Mouse (Mus musculus) hindbrain, embryonic 11.5 days (tissue): Measurements from ENCODE around the gene Osbpl6. TPM values are rescaled to one million over a fixed set of nuclear protein-coding genes. Genes with fewer than 3 reads are reported as not detected.

Experiments
- ATAC-seq: fragments of 200-750 bp; cut with Nextera tagmentation; 2 replicates; pipeline ENCODE4 v1.8.0; 2017; ENCODE audit warnings: mild to moderate bottlenecking, moderate TSS enrichment, moderate library complexity; ENCODE audit not compliant: low FRiP score
- DNase-seq: peaks from one replicate; pipeline ENCODE4 v3.0.0-alpha.2; 2015; ENCODE audit warnings: low spot score
- H3K27ac ChIP-seq: fragments of 300-500 bp; sonication (generic); 2 replicates; pipeline ENCODE4 v1.5.1; 2014; ENCODE audit warnings: mild to moderate bottlenecking, low read depth, low read length
- H3K27me3 ChIP-seq: fragments of 300-500 bp; sonication (generic); 2 replicates; pipeline ENCODE4 v1.6.1; 2014; ENCODE audit warnings: mild to moderate bottlenecking, low read length, moderate library complexity, mixed read lengths; ENCODE audit not compliant: control insufficient read depth, insufficient read depth
- H3K36me3 ChIP-seq: fragments of 300-500 bp; sonication (generic); 2 replicates; pipeline ENCODE4 v1.6.1; 2014; ENCODE audit warnings: mild to moderate bottlenecking, low read length, moderate library complexity, mixed read lengths; ENCODE audit not compliant: control insufficient read depth, insufficient read depth
- H3K4me1 ChIP-seq: fragments of 300-500 bp; sonication (generic); replicated peaks from 2 replicates; pipeline ENCODE4 v1.6.1; 2014; ENCODE audit warnings: low read length, mixed read lengths; ENCODE audit not compliant: control insufficient read depth, insufficient read depth
- H3K4me2 ChIP-seq: fragments of 300-500 bp; sonication (generic); replicated peaks from 2 replicates; pipeline ENCODE4 v1.6.1; 2014; ENCODE audit warnings: mild to moderate bottlenecking, low read depth, low read length
- H3K4me3 ChIP-seq: fragments of 300-500 bp; sonication (generic); 2 replicates; pipeline ENCODE4 v1.5.1; 2014; ENCODE audit warnings: low read depth, low read length
- H3K9ac ChIP-seq: fragments of 300-500 bp; sonication (generic); 2 replicates; pipeline ENCODE4 v1.6.1; 2014; ENCODE audit warnings: low read depth, low read length
- H3K9me3 ChIP-seq: fragments of 300-500 bp; sonication (generic); 2 replicates; pipeline ENCODE4 v1.6.1; 2016; ENCODE audit warnings: low read length; ENCODE audit not compliant: control insufficient read depth
- WGBS: fragments of 180-500 bp; shearing (Covaris S2); extraction: QIAGEN DNeasy Blood & Tissue Kit; methylation state at CpG from one replicate; pipeline ENCODE4 v1.1.7; 2014; 5-methylcytosine and 5-hydroxymethylcytosine counted together
- polyA plus RNA-seq: library from polyadenylated mRNA; unstranded; fragments of >200 nt; fragmentation: Nextera tagmentation; extraction: Ambion mirVana; gene quantifications from 2 replicates; pipeline ENCODE4 v1.2.1, GENCODE M21; 2014

Osbpl6 gene
- polyA plus RNA-seq, 1 experiment from 2014 or later: 16.9 TPM

DNA sequence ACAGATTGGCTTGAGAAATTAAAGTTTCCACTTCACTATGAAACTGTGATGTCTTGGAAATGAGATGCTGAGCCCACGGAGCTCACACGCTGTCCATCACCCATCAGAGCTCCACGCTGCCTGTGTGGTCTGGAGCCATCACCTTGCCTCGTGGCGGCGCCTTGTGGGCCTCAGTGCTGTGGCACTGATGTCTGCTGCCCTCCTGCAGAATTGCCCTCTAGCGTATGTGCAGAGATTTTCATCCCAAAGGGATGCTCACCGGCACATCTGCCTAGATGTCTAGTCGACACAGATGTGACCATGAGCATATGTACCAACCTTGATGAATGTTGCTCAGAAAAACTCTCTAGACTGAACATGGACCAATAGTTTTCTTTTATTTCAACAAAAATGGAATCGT, 180.6 kb downstream of the Osbpl6 start:
- no peak overlapping the region for H3K4me3 ChIP-seq
- H3K27ac ChIP-seq: no peak overlapping the region
- DNase-seq: no peak
- no peaks in the 10 kb centered on the region for H3K4me1 ChIP-seq
- H3K9ac ChIP-seq: no peak overlapping the region
- H3K36me3 ChIP-seq: no peaks in the 10 kb centered on the region
- H3K27me3 ChIP-seq: no peaks in the 10 kb centered on the region
- H3K9me3 ChIP-seq: no peaks in the 10 kb centered on the region
- no peak for ATAC-seq
- 80% methylated on average over 10 of the region's 10 CpGs for WGBS
- no peak overlapping the region for H3K4me2 ChIP-seq

DNA sequence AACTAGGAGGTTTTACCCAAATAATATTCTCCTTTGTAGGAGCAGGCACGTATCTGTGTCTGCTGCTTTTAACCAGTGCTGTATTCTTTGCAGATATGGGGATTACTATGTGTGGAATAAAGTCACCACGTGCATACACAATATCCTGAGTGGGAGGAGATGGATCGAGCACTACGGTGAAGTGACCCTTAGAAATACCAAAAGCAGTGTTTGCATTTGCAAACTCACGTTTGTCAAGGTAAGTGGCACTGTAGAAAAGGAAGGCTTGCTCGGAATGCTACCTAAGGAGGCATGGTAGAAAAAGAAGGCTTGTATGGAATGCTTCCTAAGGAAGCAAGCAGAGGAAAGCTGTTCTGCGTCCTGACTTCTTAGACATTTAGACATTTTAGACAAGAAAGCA, 183.9 kb downstream of the Osbpl6 start:
- no peak overlapping the region for H3K27ac ChIP-seq
- H3K27me3 ChIP-seq: no peaks in the 10 kb centered on the region
- no peaks in the 10 kb centered on the region for H3K4me1 ChIP-seq
- DNase-seq (no peak), ATAC-seq (no peak)
- no peak overlapping the region for H3K4me2 ChIP-seq
- H3K4me3 ChIP-seq: no peak overlapping the region
- no peaks in the 10 kb centered on the region for H3K9me3 ChIP-seq
- H3K36me3 ChIP-seq: no peaks in the 10 kb centered on the region
- 89% methylated on average over 7 of the region's 7 CpGs for WGBS
- no peak overlapping the region for H3K9ac ChIP-seq

DNA sequence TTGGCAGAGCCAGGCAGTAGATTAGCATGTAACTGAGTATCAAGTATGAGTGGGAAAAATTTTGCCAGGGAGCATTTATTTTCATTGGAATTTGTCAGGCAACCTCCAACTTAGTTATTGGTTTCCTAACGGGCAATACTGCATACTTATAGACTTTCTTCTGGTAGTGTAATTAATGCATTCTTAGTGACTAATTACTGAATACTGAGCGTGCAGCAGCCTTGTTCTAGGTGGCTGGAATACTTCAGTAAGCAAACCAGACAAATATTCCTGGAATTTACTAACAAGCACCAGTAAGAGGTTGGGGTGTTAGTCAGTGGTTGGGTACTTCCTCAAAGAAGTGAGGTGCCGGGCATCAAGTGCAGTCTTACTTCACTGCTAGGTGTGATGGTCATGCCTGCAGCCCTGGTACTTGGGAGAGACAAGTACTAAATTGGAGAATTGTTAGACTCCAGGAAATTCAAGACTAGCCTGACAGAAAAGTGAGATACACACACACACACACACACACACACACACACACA, 186.2 kb downstream of the Osbpl6 start:
- 0 out of 2 replicates have a peak, but pooled peaks cover 2% of the 10 kb centered on the region for H3K36me3 ChIP-seq

DNA sequence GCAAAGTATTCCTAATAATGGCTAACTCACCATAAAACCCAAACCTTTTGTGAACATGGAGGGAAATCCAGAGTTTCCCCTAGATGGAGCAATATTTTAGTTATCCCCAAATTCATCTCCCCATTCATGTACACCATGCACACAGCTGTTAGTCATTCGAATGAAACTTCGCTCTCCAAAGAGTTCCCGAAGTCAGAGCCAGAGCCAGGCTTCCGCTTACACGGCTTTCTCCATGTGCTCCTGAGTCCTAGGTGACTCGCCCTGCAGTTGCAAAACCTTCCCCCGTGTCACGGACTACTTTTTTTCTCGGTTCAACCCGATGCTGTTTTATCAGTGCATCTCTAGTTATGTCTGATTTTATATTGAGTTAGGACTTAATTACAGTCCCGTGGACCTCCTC, 191.2 kb downstream of the Osbpl6 start:
- ATAC-seq (no peak), DNase-seq (no peak)
- no peaks in the 10 kb centered on the region for H3K9me3 ChIP-seq
- WGBS: 86% methylated on average over 11 of the region's 11 CpGs
- H3K27me3 ChIP-seq: no peaks in the 10 kb centered on the region
- H3K4me2 ChIP-seq: no peak overlapping the region
- no peak overlapping the region for H3K9ac ChIP-seq
- no peak overlapping the region for H3K27ac ChIP-seq
- no peaks in the 10 kb centered on the region for H3K4me1 ChIP-seq
- 0 out of 2 replicates have a peak, but pooled peaks cover 2% of the 10 kb centered on the region for H3K36me3 ChIP-seq
- H3K4me3 ChIP-seq: no peak overlapping the region

More for the DNA sequence above, 186.2 kb downstream of the Osbpl6 start:
- H3K4me3 ChIP-seq: no peak overlapping the region
- 85% methylated on average over 3 of the region's 3 CpGs for WGBS
- H3K9ac ChIP-seq: no peak overlapping the region
- no peaks in the 10 kb centered on the region for H3K9me3 ChIP-seq
- ATAC-seq (no peak), DNase-seq (no peak)
- no peak overlapping the region for H3K27ac ChIP-seq
- H3K27me3 ChIP-seq: no peaks in the 10 kb centered on the region
- H3K4me2 ChIP-seq: no peak overlapping the region
- no peaks in the 10 kb centered on the region for H3K4me1 ChIP-seq

DNA sequence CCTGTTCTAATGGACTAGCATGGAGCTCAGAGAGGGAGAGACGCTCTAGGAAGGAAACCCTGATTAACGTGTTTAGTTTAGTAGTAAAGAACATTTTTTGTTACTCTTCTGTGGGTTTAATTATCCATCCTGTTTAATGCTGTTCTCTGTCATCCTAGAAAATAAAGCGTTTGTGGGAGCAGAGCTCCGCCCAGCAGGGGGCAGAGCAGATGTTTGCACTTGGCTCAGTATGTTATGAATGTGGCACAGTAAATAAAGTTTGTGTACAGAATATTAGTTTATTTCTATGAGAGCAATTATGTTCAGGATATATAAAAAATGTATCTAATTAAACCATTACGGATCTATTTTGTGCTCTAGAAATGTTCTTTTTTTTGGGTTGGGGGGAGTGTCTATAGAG, 192.9 kb downstream of the Osbpl6 start:
- Histone ChIP-seq H3K4me1 (no peaks in the 10 kb centered on the region), H3K4me3 (no peak overlapping the region), H3K4me2 (no peak overlapping the region), H3K9me3 (no peaks in the 10 kb centered on the region), H3K27me3 (no peaks in the 10 kb centered on the region), H3K36me3 (0 out of 2 replicates have a peak, but pooled peaks cover 2% of the 10 kb centered on the region), H3K27ac (no peak overlapping the region), H3K9ac (no peak overlapping the region)
- no peak for ATAC-seq
- peak; percentile 20 for DNase-seq
- WGBS: 79% methylated on average over 5 of the region's 5 CpGs

DNA sequence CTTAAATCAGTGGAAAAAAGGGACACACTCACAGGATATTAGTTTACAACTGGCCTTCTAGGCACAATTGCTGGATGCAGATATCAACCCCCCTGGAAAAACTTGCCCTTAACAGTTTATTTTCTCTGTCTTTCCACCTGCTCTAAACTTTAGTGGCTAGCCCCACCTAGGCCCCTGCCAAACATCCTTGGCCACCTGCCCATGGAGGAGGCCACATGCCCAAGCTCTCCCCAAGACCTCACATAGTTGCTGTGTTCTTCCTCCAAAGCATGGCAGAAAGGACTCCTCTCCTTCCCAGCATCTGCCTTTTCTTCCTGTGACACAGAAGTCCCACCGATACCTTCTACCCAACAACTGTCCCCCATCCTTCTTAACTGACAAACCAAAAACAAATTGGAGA, 195.9 kb downstream of the Osbpl6 start:
- Histone ChIP-seq H3K4me1 (no peaks in the 10 kb centered on the region), H3K4me2 (no peak overlapping the region), H3K9ac (no peak overlapping the region), H3K27me3 (no peaks in the 10 kb centered on the region), H3K27ac (no peak overlapping the region), H3K36me3 (no peaks in the 10 kb centered on the region), H3K4me3 (no peak overlapping the region), H3K9me3 (no peaks in the 10 kb centered on the region)
- WGBS: 94% methylated on average over 1 of the region's 1 CpGs
- DNase-seq (no peak), ATAC-seq (no peak)

DNA sequence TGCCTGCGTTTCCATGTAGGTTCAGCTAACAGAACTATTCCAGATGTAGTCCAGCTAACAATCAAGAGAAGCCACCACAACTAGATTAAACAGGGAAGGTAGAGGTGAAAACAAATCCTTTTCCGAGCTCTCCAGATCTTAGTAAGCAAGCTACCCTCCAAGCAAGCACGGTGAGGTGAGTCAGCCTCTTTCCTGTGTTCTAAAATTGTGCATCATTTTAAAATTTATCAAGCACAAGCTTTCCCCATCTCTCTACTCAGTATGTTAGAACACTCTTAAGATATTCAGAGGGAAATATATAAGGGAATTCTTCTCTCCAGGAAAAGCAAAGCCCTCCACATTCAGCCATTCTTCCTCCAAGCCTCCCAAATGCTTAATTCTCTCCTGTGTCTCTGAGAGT, 200.4 kb downstream of the Osbpl6 start:
- Histone ChIP-seq H3K4me3 (no peak overlapping the region), H3K4me2 (no peak overlapping the region), H3K9me3 (no peaks in the 10 kb centered on the region), H3K27me3 (no peaks in the 10 kb centered on the region), H3K4me1 (no peaks in the 10 kb centered on the region), H3K27ac (no peak overlapping the region), H3K36me3 (no peaks in the 10 kb centered on the region), H3K9ac (no peak overlapping the region)
- 90% methylated on average over 3 of the region's 3 CpGs for WGBS
- DNase-seq (no peak), ATAC-seq (no peak)

DNA sequence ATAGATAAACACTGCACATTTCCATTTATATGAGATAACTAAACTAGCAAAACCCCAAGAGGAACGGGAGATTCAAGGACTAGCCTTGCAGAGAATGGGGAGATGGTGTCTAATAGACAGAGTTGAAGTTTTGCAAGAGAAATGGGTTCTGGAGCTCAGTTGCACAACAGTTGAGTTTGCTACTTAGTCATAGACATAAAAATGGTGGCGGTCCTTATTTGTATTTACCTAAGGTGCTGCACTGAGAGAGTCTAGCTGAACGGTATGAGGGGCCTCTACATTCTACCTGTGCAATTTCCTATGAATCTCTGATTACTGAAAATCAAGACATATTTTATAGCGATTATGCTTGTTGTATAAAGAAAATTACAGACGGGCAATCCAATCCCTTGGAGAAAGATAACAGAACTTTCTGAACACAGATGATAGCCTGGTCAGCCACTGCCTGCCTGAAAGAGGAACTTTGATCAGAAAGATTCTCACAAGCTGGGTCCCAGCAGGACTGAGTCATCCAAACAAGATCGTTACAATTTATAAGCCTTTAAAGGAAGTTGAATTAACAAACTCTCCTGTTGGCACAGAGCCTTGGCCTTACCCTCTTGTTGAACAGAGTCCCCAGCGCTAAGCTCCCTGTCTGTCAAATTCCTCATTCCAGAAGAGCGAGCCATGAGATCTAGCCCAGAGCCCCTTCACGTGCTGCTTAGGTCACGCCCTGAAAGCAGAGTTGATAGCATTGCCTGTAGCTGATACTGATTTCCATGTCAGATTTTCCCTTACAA, 204.2 kb downstream of the Osbpl6 start:
- ATAC-seq (no peak), DNase-seq (no peak)
- Histone ChIP-seq H3K36me3 (no peaks in the 10 kb centered on the region), H3K4me2 (no peak overlapping the region), H3K4me3 (no peak overlapping the region), H3K27me3 (no peaks in the 10 kb centered on the region), H3K9me3 (no peaks in the 10 kb centered on the region), H3K9ac (no peak overlapping the region), H3K4me1 (no peaks in the 10 kb centered on the region), H3K27ac (no peak overlapping the region)
- 87% methylated on average over 10 of the region's 10 CpGs for WGBS

DNA sequence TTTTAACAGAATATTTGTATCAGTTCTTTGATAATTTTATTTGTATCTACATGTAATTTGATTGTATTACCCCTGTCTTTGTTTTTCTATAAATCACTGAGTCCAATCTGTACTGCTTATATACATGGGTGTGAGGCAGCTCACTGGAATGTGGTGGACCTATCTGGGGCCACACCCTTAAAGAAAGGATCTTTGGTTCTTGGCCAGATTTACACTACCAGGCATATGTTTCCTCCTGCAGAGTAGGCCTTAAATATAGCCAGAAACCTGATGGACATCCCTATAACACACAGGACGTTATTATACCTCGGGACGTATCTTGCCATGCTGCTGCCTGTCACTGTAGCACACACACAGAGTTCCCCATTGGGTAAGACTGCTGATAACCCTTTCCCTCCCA, 205.7 kb downstream of the Osbpl6 start:
- Histone ChIP-seq H3K4me3 (no peak overlapping the region), H3K9me3 (no peaks in the 10 kb centered on the region), H3K4me1 (no peaks in the 10 kb centered on the region), H3K36me3 (no peaks in the 10 kb centered on the region), H3K9ac (no peak overlapping the region), H3K27ac (no peak overlapping the region), H3K4me2 (no peak overlapping the region), H3K27me3 (no peaks in the 10 kb centered on the region)
- 82% methylated on average over 3 of the region's 3 CpGs for WGBS
- ATAC-seq: no peak
- DNase-seq: no peak
